Mouse (Mus musculus) C2C12 (cell line): ENCODE results near the gene F2rl3.

Source experiments
- CEBPB ChIP-seq: IDR thresholded peaks from one replicate; pipeline ENCODE4 v1.6.1; 2011; ENCODE audit warnings: low read depth, mild to moderate bottlenecking, control low read depth, moderate library complexity
- CTCF ChIP-seq: IDR thresholded peaks from one replicate; pipeline ENCODE4 v1.5.1; 2011; ENCODE audit not compliant: control insufficient read depth, insufficient read depth, insufficient read length
- FOSL1 ChIP-seq: IDR thresholded peaks from one replicate; pipeline ENCODE4 v1.8.0; 2011; ENCODE audit warnings: mild to moderate bottlenecking, low read length; ENCODE audit not compliant: poor library complexity, insufficient read depth, severe bottlenecking
- MAX ChIP-seq: IDR thresholded peaks from one replicate; pipeline ENCODE4 v1.6.1; 2011; ENCODE audit warnings: mild to moderate bottlenecking, control low read depth
- USF1 ChIP-seq: IDR thresholded peaks from one replicate; pipeline ENCODE4 v1.6.1; 2011; ENCODE audit warnings: low read depth, mild to moderate bottlenecking, control low read depth, moderate library complexity

DNA sequence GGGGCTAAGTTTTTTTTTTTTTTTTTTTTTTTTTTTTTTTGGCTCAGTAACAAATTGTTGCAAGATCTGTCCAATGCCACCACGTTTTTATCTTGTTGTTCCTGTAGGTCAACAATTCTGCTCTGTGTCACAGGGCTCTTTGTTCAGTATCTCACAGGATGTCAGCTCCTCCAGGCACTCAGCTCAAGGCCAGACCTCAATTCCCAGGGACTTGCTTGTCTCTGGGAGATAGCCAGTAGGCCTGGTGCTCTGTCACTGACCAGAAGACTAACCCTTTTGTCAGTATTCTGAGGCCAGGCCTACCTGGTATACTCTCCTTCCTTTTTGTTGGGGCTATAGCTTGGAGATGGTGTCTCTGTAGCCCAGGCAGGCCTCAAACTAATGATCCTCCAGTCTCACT is 41.1 kb upstream of the F2rl3 start:
- TF ChIP-seq CTCF (no peak), FOSL1 (no peak), USF1 (no peak), MAX (no peak), CEBPB (no peak)
